Mouse (Mus musculus): ENCODE measurements around the gene Pbld1. TPM values are rescaled to one million over a fixed set of nuclear protein-coding genes. Genes with fewer than 3 reads are reported as not detected.
A peak's percentile ranks its signal among the peaks of the same experiment; 100 is the strongest.

Pbld1 gene
- polyA plus RNA-seq, 1 experiment from 2014 or later, result 0.72 TPM

DNA sequence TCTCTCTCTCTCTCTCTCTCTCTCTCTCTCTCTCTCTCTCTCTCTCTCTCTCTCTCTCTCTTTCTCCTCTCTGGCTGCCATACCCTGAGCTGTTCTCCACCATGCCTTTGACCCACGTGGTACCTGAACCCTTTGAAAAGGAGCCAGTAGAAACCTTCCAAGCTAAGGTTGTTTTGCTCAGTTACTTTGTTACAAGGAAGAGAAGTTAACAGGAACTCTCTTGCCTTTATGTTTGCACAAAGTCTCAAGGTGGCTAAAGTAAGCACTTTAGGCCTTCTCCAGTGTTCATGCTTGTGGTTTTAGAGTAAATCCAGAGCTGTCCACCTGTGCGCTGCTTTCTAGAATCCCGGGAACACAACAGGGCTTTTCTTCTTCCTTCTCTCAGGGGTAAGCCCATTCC is 27.7 kb upstream of the Pbld1 start:
- 75% methylated on average over 3 of the region's 3 CpGs for WGBS
- no peaks in the 10 kb centered on the region for H3K27me3 ChIP-seq (ENCODE audit: control insufficient read depth, insufficient read depth, low read length)

DNA sequence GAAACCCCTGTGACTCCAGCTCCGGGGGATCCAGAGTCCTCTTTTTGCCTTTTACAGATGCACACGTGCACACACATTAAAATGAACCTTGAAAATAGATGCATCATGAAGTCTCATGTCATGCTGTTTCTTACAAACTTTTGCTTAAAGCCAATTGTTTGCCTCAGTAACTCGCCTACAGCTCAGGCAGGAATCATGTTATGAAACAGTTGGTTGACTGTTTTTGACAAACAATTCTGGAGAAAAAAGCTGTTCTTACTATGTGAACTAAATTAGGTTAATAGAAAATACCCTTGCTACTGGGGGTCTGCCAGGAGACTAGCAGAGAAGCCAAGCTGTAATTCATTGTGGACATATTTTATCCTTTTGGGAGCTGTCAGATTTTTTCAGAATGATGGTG is 27.0 kb upstream of the Pbld1 start:
- 80% methylated on average over 3 of the region's 3 CpGs for WGBS
- Histone ChIP-seq H3K4me1 (ENCODE audit: control insufficient read depth, insufficient read depth, low read length) (no peaks in the 10 kb centered on the region), H3K36me3 (ENCODE audit: control insufficient read depth, insufficient read depth) (no peaks in the 10 kb centered on the region), H3K9me3 (replicated peaks; ENCODE audit: control insufficient read depth, low read length) (no peaks in the 10 kb centered on the region), H3K27ac (ENCODE audit: low read length) (no peak overlapping the region), H3K4me3 (ENCODE audit: low read length) (no peak overlapping the region), H3K4me2 (ENCODE audit: low read depth, low read length) (no peak overlapping the region), H3K9ac (ENCODE audit: low read length) (no peak overlapping the region), H3K27me3 (ENCODE audit: control insufficient read depth, insufficient read depth, low read length) (no peaks in the 10 kb centered on the region)
- ATAC-seq (replicated peaks; ENCODE audit: extremely low read depth, insufficient read depth, low FRiP score), result no peak

More for the DNA sequence above, 27.7 kb upstream of the Pbld1 start:
- no peaks in the 10 kb centered on the region for H3K36me3 ChIP-seq (ENCODE audit: control insufficient read depth, insufficient read depth)
- H3K4me3 ChIP-seq (ENCODE audit: low read length), result no peak overlapping the region
- no peaks in the 10 kb centered on the region for H3K9me3 ChIP-seq (replicated peaks; ENCODE audit: control insufficient read depth, low read length)
- ATAC-seq (replicated peaks; ENCODE audit: extremely low read depth, insufficient read depth, low FRiP score), result no peak
- no peak overlapping the region for H3K9ac ChIP-seq (ENCODE audit: low read length)
- H3K27ac ChIP-seq (ENCODE audit: low read length), result no peak overlapping the region
- H3K4me1 ChIP-seq (ENCODE audit: control insufficient read depth, insufficient read depth, low read length), result no peaks in the 10 kb centered on the region
- no peak overlapping the region for H3K4me2 ChIP-seq (ENCODE audit: low read depth, low read length)

GRCm38 (mm10) chr10:63038571-63039320 is 21.2 kb upstream of the Pbld1 start:
- Histone ChIP-seq H3K36me3 (ENCODE audit: control insufficient read depth, insufficient read depth) (no peaks in the 10 kb centered on the region), H3K4me1 (ENCODE audit: control insufficient read depth, insufficient read depth, low read length) (peaks cover under 1% of the 10 kb centered on the region; the same call in 1 of the 2 replicates), H3K9me3 (replicated peaks; ENCODE audit: control insufficient read depth, low read length) (no peaks in the 10 kb centered on the region), H3K4me2 (ENCODE audit: low read depth, low read length) (no peak overlapping the region), H3K9ac (ENCODE audit: low read length) (no peak overlapping the region), H3K27ac (ENCODE audit: low read length) (no peak overlapping the region), H3K27me3 (ENCODE audit: control insufficient read depth, insufficient read depth, low read length) (no peaks in the 10 kb centered on the region), H3K4me3 (ENCODE audit: low read length) (no peak overlapping the region)
- ATAC-seq (replicated peaks; ENCODE audit: extremely low read depth, insufficient read depth, low FRiP score), result no peak
- 76% methylated on average over 14 of the region's 14 CpGs for WGBS

- peak; percentile 63 for ATAC-seq (replicated peaks; ENCODE audit: extremely low read depth, insufficient read depth, low FRiP score)
Measured at GRCm38 (mm10) chr10:63039867-63040628, 19.9 kb upstream of the Pbld1 start.

DNA sequence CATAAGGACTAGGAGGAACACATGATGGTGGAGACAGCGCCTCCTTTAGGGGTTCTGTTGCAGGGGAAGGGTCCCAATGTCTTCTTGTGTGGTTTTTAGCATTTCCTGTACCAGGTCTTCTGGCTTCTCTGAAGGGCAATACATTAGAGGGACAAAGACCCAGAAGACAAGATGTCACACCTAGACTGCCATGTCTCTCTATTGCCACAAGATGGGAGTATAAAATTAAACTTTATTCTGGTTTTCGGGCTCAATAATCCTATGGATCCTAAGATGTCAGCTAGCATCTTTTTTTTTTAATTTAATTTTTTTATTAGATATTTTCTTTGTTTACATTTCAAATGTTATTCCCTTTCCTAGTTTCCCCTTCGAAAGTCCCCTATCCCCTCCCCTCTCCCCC is 16.8 kb upstream of the Pbld1 start:
- Histone ChIP-seq H3K9ac (ENCODE audit: low read length) (no peak overlapping the region), H3K4me1 (ENCODE audit: control insufficient read depth, insufficient read depth, low read length) (peaks cover 2% of the 10 kb centered on the region; the same call in 1 of the 2 replicates), H3K27ac (ENCODE audit: low read length) (no peak overlapping the region), H3K36me3 (ENCODE audit: control insufficient read depth, insufficient read depth) (no peaks in the 10 kb centered on the region), H3K4me3 (ENCODE audit: low read length) (no peak overlapping the region), H3K27me3 (ENCODE audit: control insufficient read depth, insufficient read depth, low read length) (no peaks in the 10 kb centered on the region), H3K4me2 (ENCODE audit: low read depth, low read length) (no peak overlapping the region), H3K9me3 (replicated peaks; ENCODE audit: control insufficient read depth, low read length) (no peaks in the 10 kb centered on the region)
- no peak for ATAC-seq (replicated peaks; ENCODE audit: extremely low read depth, insufficient read depth, low FRiP score)
- 57% methylated on average over 3 of the region's 3 CpGs for WGBS

More at GRCm38 (mm10) chr10:63039867-63040628, 19.9 kb upstream of the Pbld1 start:
- no peak overlapping the region for H3K9ac ChIP-seq (ENCODE audit: low read length)
- 50% methylated on average over 5 of the region's 5 CpGs for WGBS
- H3K27me3 ChIP-seq (ENCODE audit: control insufficient read depth, insufficient read depth, low read length), result no peaks in the 10 kb centered on the region
- H3K9me3 ChIP-seq (replicated peaks; ENCODE audit: control insufficient read depth, low read length), result no peaks in the 10 kb centered on the region
- H3K36me3 ChIP-seq (ENCODE audit: control insufficient read depth, insufficient read depth), result no peaks in the 10 kb centered on the region
- H3K4me1 ChIP-seq (ENCODE audit: control insufficient read depth, insufficient read depth, low read length), result peaks cover 2% of the 10 kb centered on the region; the same call in 1 of the 2 replicates
- H3K4me3 ChIP-seq (ENCODE audit: low read length), result no peak overlapping the region
- H3K4me2 ChIP-seq (ENCODE audit: low read depth, low read length), result no peak overlapping the region
- H3K27ac ChIP-seq (ENCODE audit: low read length), result peak overlapping the region; percentile 51; the same call in 1 of the 2 replicates

DNA sequence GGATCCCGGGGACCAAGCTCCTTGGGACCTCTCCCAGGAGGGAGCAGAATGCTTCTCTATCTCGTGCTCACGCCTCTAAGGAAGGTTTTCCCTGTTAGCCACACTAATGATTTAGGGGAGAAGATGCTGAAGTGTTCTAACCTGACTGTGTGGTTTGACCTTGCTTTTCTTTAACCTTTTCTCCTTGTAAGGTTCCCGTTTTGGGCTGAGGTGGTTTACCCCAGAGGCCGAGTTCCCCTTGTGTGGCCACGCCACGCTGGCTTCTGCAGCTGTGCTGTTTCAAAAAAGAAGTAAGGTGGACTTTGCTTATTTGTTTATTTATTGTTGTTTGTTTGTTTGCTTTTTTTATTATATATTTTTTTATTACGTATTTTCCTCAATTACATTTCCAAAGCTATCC is 12.2 kb upstream of the Pbld1 start:
- WGBS, result 81% methylated on average over 8 of the region's 8 CpGs
- no peak for ATAC-seq (replicated peaks; ENCODE audit: extremely low read depth, insufficient read depth, low FRiP score)
- no peak overlapping the region for H3K4me2 ChIP-seq (ENCODE audit: low read depth, low read length)

GRCm38 (mm10) chr10:63049106-63049505 is 10.9 kb upstream of the Pbld1 start:
- Histone ChIP-seq H3K9ac (ENCODE audit: low read length) (no peak overlapping the region), H3K4me1 (ENCODE audit: control insufficient read depth, insufficient read depth, low read length) (no peaks in the 10 kb centered on the region), H3K4me2 (ENCODE audit: low read depth, low read length) (no peak overlapping the region), H3K27ac (ENCODE audit: low read length) (no peak overlapping the region), H3K9me3 (replicated peaks; ENCODE audit: control insufficient read depth, low read length) (no peaks in the 10 kb centered on the region), H3K27me3 (ENCODE audit: control insufficient read depth, insufficient read depth, low read length) (no peaks in the 10 kb centered on the region), H3K36me3 (ENCODE audit: control insufficient read depth, insufficient read depth) (no peaks in the 10 kb centered on the region), H3K4me3 (ENCODE audit: low read length) (no peak overlapping the region)
- WGBS, result 60% methylated on average over 1 of the region's 2 CpGs
- ATAC-seq (replicated peaks; ENCODE audit: extremely low read depth, insufficient read depth, low FRiP score), result no peak

More for the DNA sequence above, 12.2 kb upstream of the Pbld1 start:
- Histone ChIP-seq H3K4me1 (ENCODE audit: control insufficient read depth, insufficient read depth, low read length) (0 out of 2 replicates have a peak, but pooled peaks cover 2% of the 10 kb centered on the region), H3K9ac (ENCODE audit: low read length) (no peak overlapping the region), H3K27ac (ENCODE audit: low read length) (no peak overlapping the region), H3K27me3 (ENCODE audit: control insufficient read depth, insufficient read depth, low read length) (no peaks in the 10 kb centered on the region), H3K9me3 (replicated peaks; ENCODE audit: control insufficient read depth, low read length) (no peaks in the 10 kb centered on the region), H3K36me3 (ENCODE audit: control insufficient read depth, insufficient read depth) (no peaks in the 10 kb centered on the region), H3K4me3 (ENCODE audit: low read length) (no peak overlapping the region)

DNA sequence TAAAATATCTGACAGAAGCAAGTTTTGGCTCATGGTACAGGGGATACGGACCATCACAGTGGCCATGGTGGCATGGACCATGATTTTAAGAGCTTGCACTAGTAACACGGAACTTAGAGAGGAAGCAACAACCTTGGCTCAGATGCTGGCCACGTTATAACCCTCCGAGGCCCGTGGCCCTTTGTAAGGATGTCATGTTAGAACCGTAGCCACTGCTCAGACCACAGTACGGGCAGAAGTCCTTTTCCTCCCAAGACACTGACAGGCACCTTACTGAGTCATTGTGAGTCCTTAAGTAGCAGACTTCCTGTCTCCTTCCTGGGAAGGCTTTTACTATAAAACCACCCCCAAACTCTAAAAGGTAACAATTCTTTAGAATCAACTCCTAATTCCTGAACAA is 8.7 kb upstream of the Pbld1 start:
- H3K4me3 ChIP-seq (ENCODE audit: low read length), result no peak overlapping the region
- no peaks in the 10 kb centered on the region for H3K36me3 ChIP-seq (ENCODE audit: control insufficient read depth, insufficient read depth)
- H3K9ac ChIP-seq (ENCODE audit: low read length), result no peak overlapping the region
- H3K4me1 ChIP-seq (ENCODE audit: control insufficient read depth, insufficient read depth, low read length), result no peaks in the 10 kb centered on the region
- no peaks in the 10 kb centered on the region for H3K9me3 ChIP-seq (replicated peaks; ENCODE audit: control insufficient read depth, low read length)
- WGBS, result 77% methylated on average over 7 of the region's 7 CpGs
- no peak overlapping the region for H3K27ac ChIP-seq (ENCODE audit: low read length)
- no peak for ATAC-seq (replicated peaks; ENCODE audit: extremely low read depth, insufficient read depth, low FRiP score)
- H3K27me3 ChIP-seq (ENCODE audit: control insufficient read depth, insufficient read depth, low read length), result no peaks in the 10 kb centered on the region
- no peak overlapping the region for H3K4me2 ChIP-seq (ENCODE audit: low read depth, low read length)

GRCm38 (mm10) chr10:63052011-63052410 is 8.0 kb upstream of the Pbld1 start:
- Histone ChIP-seq H3K4me3 (ENCODE audit: low read length) (no peak overlapping the region), H3K9ac (ENCODE audit: low read length) (no peak overlapping the region), H3K4me2 (ENCODE audit: low read depth, low read length) (no peak overlapping the region), H3K4me1 (ENCODE audit: control insufficient read depth, insufficient read depth, low read length) (no peaks in the 10 kb centered on the region), H3K9me3 (replicated peaks; ENCODE audit: control insufficient read depth, low read length) (no peaks in the 10 kb centered on the region), H3K27me3 (ENCODE audit: control insufficient read depth, insufficient read depth, low read length) (no peaks in the 10 kb centered on the region), H3K36me3 (ENCODE audit: control insufficient read depth, insufficient read depth) (no peaks in the 10 kb centered on the region), H3K27ac (ENCODE audit: low read length) (no peak overlapping the region)
- no peak for ATAC-seq (replicated peaks; ENCODE audit: extremely low read depth, insufficient read depth, low FRiP score)
- 89% methylated on average over 6 of the region's 6 CpGs for WGBS
